Mouse (Mus musculus) cortical plate, adult 2 months (tissue): Measurements from ENCODE around the gene Gm21870. TPM values are rescaled to one million over a fixed set of nuclear protein-coding genes. Genes with fewer than 3 reads are reported as not detected.
"Not testable (repeated sequence)": the region's sequence is repeated elsewhere in the genome, so short reads cannot be mapped to it uniquely, and the experiment has no call there.

Experiments
- H3K27ac ChIP-seq: fragments of 200-500 bp; 2 replicates; pipeline ENCODE4 v1.5.1; 2012; ENCODE audit warnings: low read length, control low read depth, inconsistent platforms; ENCODE audit not compliant: insufficient read depth
- H3K4me1 ChIP-seq: fragments of 200-500 bp; 2 replicates; pipeline ENCODE4 v1.6.1; 2011; ENCODE audit warnings: low read length; ENCODE audit not compliant: control insufficient read depth, insufficient read depth
- H3K4me3 ChIP-seq: fragments of 200-500 bp; 2 replicates; pipeline ENCODE4 v1.5.1; 2011; ENCODE audit warnings: mild to moderate bottlenecking, low read length, control low read depth; ENCODE audit not compliant: insufficient read depth
- polyA plus RNA-seq: library from polyadenylated mRNA; depleted of rRNA; stranded (reverse); fragments of >200 nt; gene quantifications from 2 replicates; pipeline ENCODE4 v1.2.3, GENCODE M21; 2012; rRNA removed

Gene Gm21870
- not detected in 2 replicates for polyA plus RNA-seq

GRCm38 (mm10) chrX:33986716-33987115 is at the start of gene Gm21870:
TSS of gene Gm21870 (minus strand) at chrX:33986816.
- H3K27ac ChIP-seq, H3K4me3 ChIP-seq: not testable (repeated sequence)

GRCm38 (mm10) chrX:33956440-33956839 is 30.2 kb downstream of the Gm21870 start, which contains the start of gene Btbd35f6:
TSS of gene Btbd35f6 (minus strand) at chrX:33956540.
- H3K4me1 ChIP-seq, H3K27ac ChIP-seq, H3K4me3 ChIP-seq: not testable (repeated sequence)

More at GRCm38 (mm10) chrX:33986716-33987115, at the start of gene Gm21870:
- H3K4me1 ChIP-seq: not testable (repeated sequence)

Other genes starting within 250 kb of the Gm21870 start
- gene Btbd35f6, start 30.3 kb downstream of the Gm21870 start, polyA plus RNA-seq: not detected in 2 replicates
- not detected in 2 replicates for gene Btbd35f9, start 174.7 kb upstream of the Gm21870 start, polyA plus RNA-seq